Mouse (Mus musculus) CH12.LX (cell line): Measurements from ENCODE around the gene Tusc2.
A peak's percentile ranks its signal among the peaks of the same experiment; 100 is the strongest.

Source experiments
- CTCF ChIP-seq, 2 experiments: IDR thresholded peaks in 1 of 2; conservative IDR thresholded peaks in 1 of 2; 2 replicates each; pipeline ENCODE4 v1.5.1; 2011 to 2012; ENCODE audit warnings: low read depth in 2 of 2, low read length in 2 of 2, improper control_type of control experiment in 1 of 2, inconsistent platforms in 1 of 2, mild to moderate bottlenecking in 1 of 2, moderate library complexity in 1 of 2
- POLR2A ChIP-seq: IDR thresholded peaks from 2 replicates; pipeline ENCODE4 v1.6.1; 2011; ENCODE audit warnings: low read depth, mild to moderate bottlenecking, improper control_type of control experiment, low read length
- ZNF384 ChIP-seq: IDR thresholded peaks from 2 replicates; pipeline ENCODE4 v1.6.1; 2012; ENCODE audit warnings: low read depth, low read length, improper control_type of control experiment, inconsistent platforms

DNA sequence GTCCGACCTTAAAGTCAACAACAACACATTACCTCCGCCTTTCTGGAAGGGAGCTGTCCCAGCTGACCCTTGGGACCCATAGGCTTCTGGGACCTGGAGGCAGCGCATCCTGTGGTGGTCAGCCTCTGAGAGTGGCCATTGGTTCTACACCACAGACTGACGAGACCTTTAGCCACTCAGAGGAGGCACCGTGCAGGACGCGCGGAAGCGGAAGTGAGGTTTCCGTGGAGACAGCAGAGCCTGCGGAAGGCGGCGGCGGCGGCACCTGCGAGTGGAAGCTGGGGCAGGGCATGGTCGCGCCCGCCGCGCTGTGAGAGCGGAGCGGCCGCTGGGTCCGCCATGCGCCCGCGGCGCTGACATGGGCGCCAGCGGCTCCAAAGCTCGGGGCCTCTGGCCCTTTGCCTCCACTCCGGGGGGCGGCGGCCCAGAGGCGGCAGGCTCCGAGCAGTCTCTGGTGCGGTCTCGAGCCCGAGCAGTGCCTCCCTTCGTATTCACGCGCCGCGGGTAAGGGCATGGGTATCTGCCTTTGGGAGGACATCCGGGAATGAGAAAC, at the start of gene Tusc2:
- TF ChIP-seq CTCF (conservative IDR thresholded peaks at IDR 0.05 in 1 of 2, IDR thresholded peaks at IDR 0.05 in 1 of 2; ENCODE audit: low read depth in 2 of 2, low read length in 2 of 2) (no peak), POLR2A (peak; percentile 76), ZNF384 (no peak)
